Mouse (Mus musculus) CH12.LX (cell line): ENCODE measurements around the gene Kif23. TPM values are rescaled to one million over a fixed set of nuclear protein-coding genes. Genes with fewer than 3 reads are reported as not detected.

Experiments used
- DNase-seq: peaks from one replicate; pipeline ENCODE4 v3.0.0-alpha.2; 2013; ENCODE audit errors: extremely low read depth
- H3K27ac ChIP-seq: 2 replicates; pipeline ENCODE4 v1.5.1; 2012; ENCODE audit warnings: low read depth, mild to moderate bottlenecking, control low read depth, moderate library complexity; ENCODE audit not compliant: insufficient read depth
- H3K27me3 ChIP-seq: replicated peaks from 2 replicates; pipeline ENCODE3; 2012; ENCODE audit warnings: inconsistent platforms
- H3K36me3 ChIP-seq, 2 experiments: replicated peaks in 1 of 2; 2 replicates each; pipeline versions ENCODE3 to v1.6.1; 2012; ENCODE audit warnings: inconsistent platforms in 1 of 2, low read length in 1 of 2, mild to moderate bottlenecking in 1 of 2, mixed read lengths in 1 of 2, moderate library complexity in 1 of 2; ENCODE audit not compliant: control insufficient read depth in 1 of 2, insufficient read depth in 1 of 2
- H3K4me1 ChIP-seq, 2 experiments: 2 replicates each; pipeline ENCODE4 v1.6.1; 2012; ENCODE audit warnings: inconsistent platforms in 1 of 2, moderate library complexity in 1 of 2; ENCODE audit not compliant: insufficient read depth in 2 of 2, control insufficient read depth in 1 of 2
- H3K4me2 ChIP-seq: 2 replicates; pipeline ENCODE4 v1.6.1; 2012; ENCODE audit warnings: low read depth, mild to moderate bottlenecking, control low read depth; ENCODE audit not compliant: poor library complexity, insufficient read depth, severe bottlenecking
- H3K4me3 ChIP-seq, 3 experiments: fragments of 150-350 bp in 1 of 3; sonication (generic) in 1 of 3; replicated peaks in 1 of 3; 2 replicates each; pipeline versions ENCODE3 to v1.5.1; 2011 to 2012; ENCODE audit warnings: low read depth in 2 of 3, low read length in 2 of 3, mild to moderate bottlenecking in 2 of 3, moderate library complexity in 2 of 3, control low read depth in 1 of 3, improper control_type of control experiment in 1 of 3, inconsistent platforms in 1 of 3, mixed read lengths in 1 of 3; ENCODE audit not compliant: poor library complexity in 1 of 3
- H3K79me2 ChIP-seq: replicated peaks from 2 replicates; pipeline ENCODE4 v1.6.1; 2012; ENCODE audit warnings: mild to moderate bottlenecking, moderate library complexity; ENCODE audit not compliant: control insufficient read depth, poor library complexity, insufficient read depth, severe bottlenecking; ENCODE audit errors: extremely low read depth
- H3K9ac ChIP-seq: 2 replicates; pipeline ENCODE4 v1.6.1; 2012; ENCODE audit warnings: low read depth, mild to moderate bottlenecking, control low read depth, moderate library complexity; ENCODE audit not compliant: insufficient read depth
- H3K9me3 ChIP-seq: replicated peaks from 2 replicates; pipeline ENCODE3; 2012; ENCODE audit warnings: low read length, inconsistent platforms, mixed read lengths
- BHLHE40 ChIP-seq: IDR thresholded peaks from 2 replicates; pipeline ENCODE4 v1.6.1; 2011; ENCODE audit warnings: mild to moderate bottlenecking, low read depth, low read length, improper control_type of control experiment
- CHD1 ChIP-seq: IDR thresholded peaks from 2 replicates; pipeline ENCODE4 v1.6.1; 2012; ENCODE audit warnings: low read depth, low read length, improper control_type of control experiment, inconsistent platforms
- CHD2 ChIP-seq: IDR thresholded peaks from 2 replicates; pipeline ENCODE4 v1.6.1; 2011; ENCODE audit warnings: low read length, improper control_type of control experiment
- CTCF ChIP-seq, 2 experiments: IDR thresholded peaks in 1 of 2; conservative IDR thresholded peaks in 1 of 2; 2 replicates each; pipeline ENCODE4 v1.5.1; 2011 to 2012; ENCODE audit warnings: low read depth in 2 of 2, low read length in 2 of 2, improper control_type of control experiment in 1 of 2, inconsistent platforms in 1 of 2, mild to moderate bottlenecking in 1 of 2, moderate library complexity in 1 of 2
- E2F4 ChIP-seq: IDR thresholded peaks from 2 replicates; pipeline ENCODE4 v1.6.1; 2011; ENCODE audit warnings: low read depth, low read length, improper control_type of control experiment; ENCODE audit not compliant: insufficient replicate concordance
- ELF1 ChIP-seq: IDR thresholded peaks from 2 replicates; pipeline ENCODE4 v1.6.1; 2014; ENCODE audit warnings: low read depth, mild to moderate bottlenecking, inconsistent platforms, low read length, improper control_type of control experiment
- EP300 ChIP-seq: IDR thresholded peaks from 2 replicates; pipeline ENCODE4 v1.6.1; 2011; ENCODE audit warnings: low read length, improper control_type of control experiment
- ETS1 ChIP-seq: conservative IDR thresholded peaks from 2 replicates; pipeline ENCODE4 v1.6.1; 2012; ENCODE audit warnings: low read depth, mild to moderate bottlenecking, inconsistent platforms, low read length, improper control_type of control experiment, moderate library complexity
- GABPA ChIP-seq: IDR thresholded peaks from 2 replicates; pipeline ENCODE4 v1.6.1; 2012; ENCODE audit warnings: low read depth, low read length, improper control_type of control experiment, inconsistent platforms; ENCODE audit not compliant: insufficient replicate concordance
- KAT2A ChIP-seq: IDR thresholded peaks from 2 replicates; pipeline ENCODE4 v1.6.1; 2012; ENCODE audit warnings: low read length, improper control_type of control experiment, inconsistent platforms; ENCODE audit not compliant: insufficient replicate concordance
- MAX ChIP-seq: IDR thresholded peaks from 2 replicates; pipeline ENCODE4 v1.6.1; 2011; ENCODE audit warnings: low read length, improper control_type of control experiment
- MEF2A ChIP-seq: IDR thresholded peaks from 2 replicates; pipeline ENCODE4 v1.6.1; 2014; ENCODE audit warnings: low read depth, mild to moderate bottlenecking, inconsistent platforms, low read length, improper control_type of control experiment, borderline replicate concordance
- NELFE ChIP-seq: IDR thresholded peaks from 2 replicates; pipeline ENCODE4 v1.6.1; 2011; ENCODE audit warnings: low read depth, low read length, improper control_type of control experiment
- NRF1 ChIP-seq: IDR thresholded peaks from 2 replicates; pipeline ENCODE4 v1.6.1; 2014; ENCODE audit warnings: low read depth, mild to moderate bottlenecking, inconsistent platforms, low read length, improper control_type of control experiment, moderate library complexity
- PAX5 ChIP-seq: IDR thresholded peaks from 2 replicates; pipeline ENCODE4 v1.6.1; 2012; ENCODE audit warnings: low read length, inconsistent platforms, mixed read lengths
- POLR2A ChIP-seq: IDR thresholded peaks from 2 replicates; pipeline ENCODE4 v1.6.1; 2011; ENCODE audit warnings: low read depth, mild to moderate bottlenecking, improper control_type of control experiment, low read length
- POLR2AphosphoS2 ChIP-seq: IDR thresholded peaks from 2 replicates; pipeline ENCODE4 v1.6.1; 2011; ENCODE audit warnings: low read depth, low read length, improper control_type of control experiment
- RAD21 ChIP-seq: IDR thresholded peaks from 2 replicates; pipeline ENCODE4 v1.6.1; 2011; ENCODE audit warnings: low read depth, mild to moderate bottlenecking, low read length, improper control_type of control experiment, moderate library complexity
- RCOR1 ChIP-seq: conservative IDR thresholded peaks from 2 replicates; pipeline ENCODE4 v1.6.1; 2012; ENCODE audit warnings: low read depth, mild to moderate bottlenecking, inconsistent platforms, low read length, improper control_type of control experiment
- TBP ChIP-seq: conservative IDR thresholded peaks from 2 replicates; pipeline ENCODE4 v1.6.1; 2011; ENCODE audit warnings: low read depth, low read length, improper control_type of control experiment
- TCF12 ChIP-seq: IDR thresholded peaks from 2 replicates; pipeline ENCODE4 v1.6.1; 2014; ENCODE audit warnings: low read depth, mild to moderate bottlenecking, inconsistent platforms, low read length, improper control_type of control experiment
- USF1 ChIP-seq: IDR thresholded peaks from 2 replicates; pipeline ENCODE4 v1.6.1; 2014; ENCODE audit warnings: low read depth, mild to moderate bottlenecking, inconsistent platforms, low read length, improper control_type of control experiment
- USF2 ChIP-seq: conservative IDR thresholded peaks from 2 replicates; pipeline ENCODE4 v1.6.1; 2011; ENCODE audit warnings: low read depth, low read length, improper control_type of control experiment
- ZC3H11A ChIP-seq: IDR thresholded peaks from 2 replicates; pipeline ENCODE4 v1.6.1; 2012; ENCODE audit warnings: low read depth, mild to moderate bottlenecking, inconsistent platforms, low read length, improper control_type of control experiment
- ZMIZ1 ChIP-seq: IDR thresholded peaks from 2 replicates; pipeline ENCODE4 v1.6.1; 2012; ENCODE audit warnings: low read depth, mild to moderate bottlenecking, inconsistent platforms, low read length, improper control_type of control experiment
- ZNF384 ChIP-seq: IDR thresholded peaks from 2 replicates; pipeline ENCODE4 v1.6.1; 2012; ENCODE audit warnings: low read depth, low read length, improper control_type of control experiment, inconsistent platforms
- dilution Hi-C: fragments of 300-500 bp; cut with MboI; formaldehyde crosslinking; loops from 2 replicates; pipeline ENCODE4 v1.14.3; 2020; ENCODE audit warnings: low sequenced_read_pairs; ENCODE audit not compliant: extremely low pct_unique_long_range_greater_than_20kb, extremely low pct_ligation_motif_present
- in situ Hi-C: fragments of 300-500 bp; cut with MboI; formaldehyde crosslinking; loops from 3 replicates; pipeline ENCODE4 v1.14.3; 2019; ENCODE audit warnings: low sequenced_read_pairs, low pct_ligation_motif_present, low pct_unique_long_range_greater_than_20kb, mixed read lengths
- polyA plus RNA-seq: library from polyadenylated mRNA; unstranded; fragments of >175 nt; gene quantifications from 2 replicates; pipeline ENCODE4 v1.2.1, GENCODE M21; 2012; ENCODE audit warnings: low read depth; ENCODE audit not compliant: insufficient read length
- total RNA-seq, 2 experiments: library from RNA; depleted of rRNA; stranded (reverse); fragments of 300-350 nt in 1 of 2; fragments of >200 nt in 1 of 2; gene quantifications; 2 replicates each; pipeline ENCODE4 v1.2.3; 2012 to 2014

The Kif23 gene
- total and polyA plus RNA-seq, 3 experiments: 50.6 to 133 (median 96.2) TPM

GRCm38 (mm10) chr9:61916986-61917385 is 29.6 kb downstream of the Kif23 start:
- no peaks in the 10 kb centered on the region for H3K9me3 ChIP-seq
- H3K27me3 ChIP-seq: no peaks in the 10 kb centered on the region
- in situ Hi-C loops: no loop called here
- H3K4me1 ChIP-seq: peaks cover 2 to 31% of the 10 kb centered on the region in 2 experiments; a peak in 2 of 4 replicates
- dilution Hi-C loops: no loop called here
- DNase-seq: no peak
- H3K9ac ChIP-seq: no peak overlapping the region
- H3K79me2 ChIP-seq: peaks cover 10% of the 10 kb centered on the region
- TF ChIP-seq TCF12 (no peak), CHD1 (no peak), EP300 (no peak), ETS1 (no peak), GABPA (no peak), NRF1 (no peak), MAX (no peak), MEF2A (no peak), BHLHE40 (no peak), KAT2A (no peak), ZC3H11A (no peak), USF1 (no peak), CHD2 (no peak), PAX5 (no peak), E2F4 (no peak), CTCF (conservative IDR thresholded peaks at IDR 0.05 in 1 of 2, IDR thresholded peaks at IDR 0.05 in 1 of 2; ENCODE audit: low read depth in 2 of 2, low read length in 2 of 2) (no peak), ELF1 (no peak), USF2 (no peak)
- H3K36me3 ChIP-seq: peaks cover 52 to 78% of the 10 kb centered on the region in 2 experiments
- no peak overlapping the region for H3K27ac ChIP-seq
- no peak overlapping the region for H3K4me2 ChIP-seq
- no peak overlapping the region for H3K4me3 ChIP-seq

GRCm38 (mm10) chr9:61915393-61916005 is 31.1 kb downstream of the Kif23 start:
- peaks cover 7 to 38% of the 10 kb centered on the region in 2 experiments; a peak in 3 of 4 replicates for H3K4me1 ChIP-seq
- no peak for TF ChIP-seq KAT2A
- TF ChIP-seq TCF12: no peak
- TF ChIP-seq ZNF384: peak; percentile 48; the same call in 1 of the 2 replicates
- no peak for TF ChIP-seq BHLHE40
- no peak for TF ChIP-seq EP300
- no peak for TF ChIP-seq ELF1
- TF ChIP-seq POLR2AphosphoS2: peak; percentile 56; the same call in 1 of the 2 replicates
- no peak for TF ChIP-seq NELFE
- TF ChIP-seq ZMIZ1: no peak
- TF ChIP-seq RAD21: no peak
- TF ChIP-seq ETS1: no peak
- no peak for TF ChIP-seq POLR2A
- no peak for TF ChIP-seq RCOR1
- TF ChIP-seq TBP: no peak
- in situ Hi-C loops: no loop called here

More at GRCm38 (mm10) chr9:61915393-61916005, 31.1 kb downstream of the Kif23 start:
- Histone ChIP-seq H3K4me2 (peak overlapping the region; percentile 63; the same call in 1 of the 2 replicates), H3K4me3 (peak overlapping the region in 1 of 3 experiments; percentile 95), H3K27ac (no peak overlapping the region), H3K79me2 (peaks cover 10% of the 10 kb centered on the region), H3K9me3 (no peaks in the 10 kb centered on the region), H3K36me3 (peaks cover 58 to 78% of the 10 kb centered on the region in 2 experiments), H3K27me3 (no peaks in the 10 kb centered on the region), H3K9ac (peak overlapping the region; percentile 87; the same call in 1 of the 2 replicates)
- DNase-seq: no peak
- dilution Hi-C loops: no loop called here
